Mouse (Mus musculus) CH12.LX (cell line): ENCODE measurements around the gene Brd4. TPM values are rescaled to one million over a fixed set of nuclear protein-coding genes. Genes with fewer than 3 reads are reported as not detected.
A peak's percentile ranks its signal among the peaks of the same experiment; 100 is the strongest.

Experiments
- DNase-seq: peaks from one replicate; pipeline ENCODE4 v3.0.0-alpha.2; 2013; ENCODE audit errors: extremely low read depth
- H3K27ac ChIP-seq: 2 replicates; pipeline ENCODE4 v1.5.1; 2012; ENCODE audit warnings: low read depth, mild to moderate bottlenecking, control low read depth, moderate library complexity; ENCODE audit not compliant: insufficient read depth
- H3K27me3 ChIP-seq: replicated peaks from 2 replicates; pipeline ENCODE3; 2012; ENCODE audit warnings: inconsistent platforms
- H3K36me3 ChIP-seq, 2 experiments: replicated peaks in 1 of 2; 2 replicates each; pipeline versions ENCODE3 to v1.6.1; 2012; ENCODE audit warnings: inconsistent platforms in 1 of 2, low read length in 1 of 2, mild to moderate bottlenecking in 1 of 2, mixed read lengths in 1 of 2, moderate library complexity in 1 of 2; ENCODE audit not compliant: control insufficient read depth in 1 of 2, insufficient read depth in 1 of 2
- H3K4me1 ChIP-seq, 2 experiments: 2 replicates each; pipeline ENCODE4 v1.6.1; 2012; ENCODE audit warnings: inconsistent platforms in 1 of 2, moderate library complexity in 1 of 2; ENCODE audit not compliant: insufficient read depth in 2 of 2, control insufficient read depth in 1 of 2
- H3K4me2 ChIP-seq: 2 replicates; pipeline ENCODE4 v1.6.1; 2012; ENCODE audit warnings: low read depth, mild to moderate bottlenecking, control low read depth; ENCODE audit not compliant: poor library complexity, insufficient read depth, severe bottlenecking
- H3K4me3 ChIP-seq, 3 experiments: fragments of 150-350 bp in 1 of 3; sonication (generic) in 1 of 3; replicated peaks in 1 of 3; 2 replicates each; pipeline versions ENCODE3 to v1.5.1; 2011 to 2012; ENCODE audit warnings: low read depth in 2 of 3, low read length in 2 of 3, mild to moderate bottlenecking in 2 of 3, moderate library complexity in 2 of 3, control low read depth in 1 of 3, improper control_type of control experiment in 1 of 3, inconsistent platforms in 1 of 3, mixed read lengths in 1 of 3; ENCODE audit not compliant: poor library complexity in 1 of 3
- H3K79me2 ChIP-seq: replicated peaks from 2 replicates; pipeline ENCODE4 v1.6.1; 2012; ENCODE audit warnings: mild to moderate bottlenecking, moderate library complexity; ENCODE audit not compliant: control insufficient read depth, poor library complexity, insufficient read depth, severe bottlenecking; ENCODE audit errors: extremely low read depth
- H3K9ac ChIP-seq: 2 replicates; pipeline ENCODE4 v1.6.1; 2012; ENCODE audit warnings: low read depth, mild to moderate bottlenecking, control low read depth, moderate library complexity; ENCODE audit not compliant: insufficient read depth
- H3K9me3 ChIP-seq: replicated peaks from 2 replicates; pipeline ENCODE3; 2012; ENCODE audit warnings: low read length, inconsistent platforms, mixed read lengths
- BHLHE40 ChIP-seq: IDR thresholded peaks from 2 replicates; pipeline ENCODE4 v1.6.1; 2011; ENCODE audit warnings: mild to moderate bottlenecking, low read depth, low read length, improper control_type of control experiment
- CHD1 ChIP-seq: IDR thresholded peaks from 2 replicates; pipeline ENCODE4 v1.6.1; 2012; ENCODE audit warnings: low read depth, low read length, improper control_type of control experiment, inconsistent platforms
- CHD2 ChIP-seq: IDR thresholded peaks from 2 replicates; pipeline ENCODE4 v1.6.1; 2011; ENCODE audit warnings: low read length, improper control_type of control experiment
- CTCF ChIP-seq, 2 experiments: IDR thresholded peaks in 1 of 2; conservative IDR thresholded peaks in 1 of 2; 2 replicates each; pipeline ENCODE4 v1.5.1; 2011 to 2012; ENCODE audit warnings: low read depth in 2 of 2, low read length in 2 of 2, improper control_type of control experiment in 1 of 2, inconsistent platforms in 1 of 2, mild to moderate bottlenecking in 1 of 2, moderate library complexity in 1 of 2
- E2F4 ChIP-seq: IDR thresholded peaks from 2 replicates; pipeline ENCODE4 v1.6.1; 2011; ENCODE audit warnings: low read depth, low read length, improper control_type of control experiment; ENCODE audit not compliant: insufficient replicate concordance
- ELF1 ChIP-seq: IDR thresholded peaks from 2 replicates; pipeline ENCODE4 v1.6.1; 2014; ENCODE audit warnings: low read depth, mild to moderate bottlenecking, inconsistent platforms, low read length, improper control_type of control experiment
- EP300 ChIP-seq: IDR thresholded peaks from 2 replicates; pipeline ENCODE4 v1.6.1; 2011; ENCODE audit warnings: low read length, improper control_type of control experiment
- ETS1 ChIP-seq: conservative IDR thresholded peaks from 2 replicates; pipeline ENCODE4 v1.6.1; 2012; ENCODE audit warnings: low read depth, mild to moderate bottlenecking, inconsistent platforms, low read length, improper control_type of control experiment, moderate library complexity
- GABPA ChIP-seq: IDR thresholded peaks from 2 replicates; pipeline ENCODE4 v1.6.1; 2012; ENCODE audit warnings: low read depth, low read length, improper control_type of control experiment, inconsistent platforms; ENCODE audit not compliant: insufficient replicate concordance
- HCFC1 ChIP-seq: IDR thresholded peaks from 2 replicates; pipeline ENCODE4 v1.6.1; 2012; ENCODE audit warnings: low read depth, mild to moderate bottlenecking, inconsistent platforms, low read length, improper control_type of control experiment
- IRF4 ChIP-seq: IDR thresholded peaks from 2 replicates; pipeline ENCODE4 v1.6.1; 2014; ENCODE audit warnings: low read depth, mild to moderate bottlenecking, inconsistent platforms, low read length, improper control_type of control experiment
- JUN ChIP-seq: IDR thresholded peaks from 2 replicates; pipeline ENCODE4 v1.6.1; 2011; ENCODE audit warnings: low read depth, mild to moderate bottlenecking, low read length, improper control_type of control experiment, moderate library complexity; ENCODE audit not compliant: insufficient read depth
- JUND ChIP-seq: conservative IDR thresholded peaks from 2 replicates; pipeline ENCODE4 v1.6.1; 2011; ENCODE audit warnings: low read depth, low read length, improper control_type of control experiment
- KAT2A ChIP-seq: IDR thresholded peaks from 2 replicates; pipeline ENCODE4 v1.6.1; 2012; ENCODE audit warnings: low read length, improper control_type of control experiment, inconsistent platforms; ENCODE audit not compliant: insufficient replicate concordance
- MAFK ChIP-seq: IDR thresholded peaks from 2 replicates; pipeline ENCODE4 v1.6.1; 2011; ENCODE audit warnings: low read length, improper control_type of control experiment; ENCODE audit not compliant: insufficient replicate concordance
- MAX ChIP-seq: IDR thresholded peaks from 2 replicates; pipeline ENCODE4 v1.6.1; 2011; ENCODE audit warnings: low read length, improper control_type of control experiment
- MAZ ChIP-seq: IDR thresholded peaks from 2 replicates; pipeline ENCODE4 v1.6.1; 2012; ENCODE audit warnings: low read depth, mild to moderate bottlenecking, inconsistent platforms, low read length, improper control_type of control experiment, moderate library complexity
- MEF2A ChIP-seq: IDR thresholded peaks from 2 replicates; pipeline ENCODE4 v1.6.1; 2014; ENCODE audit warnings: low read depth, mild to moderate bottlenecking, inconsistent platforms, low read length, improper control_type of control experiment, borderline replicate concordance
- MXI1 ChIP-seq: IDR thresholded peaks from 2 replicates; pipeline ENCODE4 v1.6.1; 2011; ENCODE audit warnings: mild to moderate bottlenecking, low read depth, low read length, improper control_type of control experiment
- MYC ChIP-seq: IDR thresholded peaks from 2 replicates; pipeline ENCODE4 v1.6.1; 2011; ENCODE audit warnings: low read depth, mild to moderate bottlenecking, improper control_type of control experiment, low read length
- NELFE ChIP-seq: IDR thresholded peaks from 2 replicates; pipeline ENCODE4 v1.6.1; 2011; ENCODE audit warnings: low read depth, low read length, improper control_type of control experiment
- NRF1 ChIP-seq: IDR thresholded peaks from 2 replicates; pipeline ENCODE4 v1.6.1; 2014; ENCODE audit warnings: low read depth, mild to moderate bottlenecking, inconsistent platforms, low read length, improper control_type of control experiment, moderate library complexity
- PAX5 ChIP-seq: IDR thresholded peaks from 2 replicates; pipeline ENCODE4 v1.6.1; 2012; ENCODE audit warnings: low read length, inconsistent platforms, mixed read lengths
- POLR2A ChIP-seq: IDR thresholded peaks from 2 replicates; pipeline ENCODE4 v1.6.1; 2011; ENCODE audit warnings: low read depth, mild to moderate bottlenecking, improper control_type of control experiment, low read length
- POLR2AphosphoS2 ChIP-seq: IDR thresholded peaks from 2 replicates; pipeline ENCODE4 v1.6.1; 2011; ENCODE audit warnings: low read depth, low read length, improper control_type of control experiment
- RAD21 ChIP-seq: IDR thresholded peaks from 2 replicates; pipeline ENCODE4 v1.6.1; 2011; ENCODE audit warnings: low read depth, mild to moderate bottlenecking, low read length, improper control_type of control experiment, moderate library complexity
- RCOR1 ChIP-seq: conservative IDR thresholded peaks from 2 replicates; pipeline ENCODE4 v1.6.1; 2012; ENCODE audit warnings: low read depth, mild to moderate bottlenecking, inconsistent platforms, low read length, improper control_type of control experiment
- SIN3A ChIP-seq: IDR thresholded peaks from 2 replicates; pipeline ENCODE4 v1.6.1; 2012; ENCODE audit warnings: low read length, improper control_type of control experiment, inconsistent platforms
- SMC3 ChIP-seq: IDR thresholded peaks from 2 replicates; pipeline ENCODE4 v1.6.1; 2011; ENCODE audit warnings: low read depth, low read length, improper control_type of control experiment
- TBP ChIP-seq: conservative IDR thresholded peaks from 2 replicates; pipeline ENCODE4 v1.6.1; 2011; ENCODE audit warnings: low read depth, low read length, improper control_type of control experiment
- TCF12 ChIP-seq: IDR thresholded peaks from 2 replicates; pipeline ENCODE4 v1.6.1; 2014; ENCODE audit warnings: low read depth, mild to moderate bottlenecking, inconsistent platforms, low read length, improper control_type of control experiment
- UBTF ChIP-seq: IDR thresholded peaks from 2 replicates; pipeline ENCODE4 v1.6.1; 2012; ENCODE audit warnings: low read depth, mild to moderate bottlenecking, inconsistent platforms, low read length, improper control_type of control experiment, moderate library complexity
- USF1 ChIP-seq: IDR thresholded peaks from 2 replicates; pipeline ENCODE4 v1.6.1; 2014; ENCODE audit warnings: low read depth, mild to moderate bottlenecking, inconsistent platforms, low read length, improper control_type of control experiment
- USF2 ChIP-seq: conservative IDR thresholded peaks from 2 replicates; pipeline ENCODE4 v1.6.1; 2011; ENCODE audit warnings: low read depth, low read length, improper control_type of control experiment
- ZC3H11A ChIP-seq: IDR thresholded peaks from 2 replicates; pipeline ENCODE4 v1.6.1; 2012; ENCODE audit warnings: low read depth, mild to moderate bottlenecking, inconsistent platforms, low read length, improper control_type of control experiment
- ZKSCAN1 ChIP-seq: IDR thresholded peaks from 2 replicates; pipeline ENCODE4 v1.6.1; 2012; ENCODE audit warnings: low read depth, inconsistent platforms, low read length, improper control_type of control experiment, borderline replicate concordance
- ZMIZ1 ChIP-seq: IDR thresholded peaks from 2 replicates; pipeline ENCODE4 v1.6.1; 2012; ENCODE audit warnings: low read depth, mild to moderate bottlenecking, inconsistent platforms, low read length, improper control_type of control experiment
- ZNF384 ChIP-seq: IDR thresholded peaks from 2 replicates; pipeline ENCODE4 v1.6.1; 2012; ENCODE audit warnings: low read depth, low read length, improper control_type of control experiment, inconsistent platforms
- dilution Hi-C: fragments of 300-500 bp; cut with MboI; formaldehyde crosslinking; loops from 2 replicates; pipeline ENCODE4 v1.14.3; 2020; ENCODE audit warnings: low sequenced_read_pairs; ENCODE audit not compliant: extremely low pct_unique_long_range_greater_than_20kb, extremely low pct_ligation_motif_present
- in situ Hi-C: fragments of 300-500 bp; cut with MboI; formaldehyde crosslinking; loops from 3 replicates; pipeline ENCODE4 v1.14.3; 2019; ENCODE audit warnings: low sequenced_read_pairs, low pct_ligation_motif_present, low pct_unique_long_range_greater_than_20kb, mixed read lengths
- polyA plus RNA-seq: library from polyadenylated mRNA; unstranded; fragments of >175 nt; gene quantifications from 2 replicates; pipeline ENCODE4 v1.2.1, GENCODE M21; 2012; ENCODE audit warnings: low read depth; ENCODE audit not compliant: insufficient read length
- total RNA-seq, 2 experiments: library from RNA; depleted of rRNA; stranded (reverse); fragments of 300-350 nt in 1 of 2; fragments of >200 nt in 1 of 2; gene quantifications; 2 replicates each; pipeline ENCODE4 v1.2.3; 2012 to 2014

Brd4 gene
- total and polyA plus RNA-seq, 3 experiments: 6.3 to 68.5 (median 19.1) TPM

DNA sequence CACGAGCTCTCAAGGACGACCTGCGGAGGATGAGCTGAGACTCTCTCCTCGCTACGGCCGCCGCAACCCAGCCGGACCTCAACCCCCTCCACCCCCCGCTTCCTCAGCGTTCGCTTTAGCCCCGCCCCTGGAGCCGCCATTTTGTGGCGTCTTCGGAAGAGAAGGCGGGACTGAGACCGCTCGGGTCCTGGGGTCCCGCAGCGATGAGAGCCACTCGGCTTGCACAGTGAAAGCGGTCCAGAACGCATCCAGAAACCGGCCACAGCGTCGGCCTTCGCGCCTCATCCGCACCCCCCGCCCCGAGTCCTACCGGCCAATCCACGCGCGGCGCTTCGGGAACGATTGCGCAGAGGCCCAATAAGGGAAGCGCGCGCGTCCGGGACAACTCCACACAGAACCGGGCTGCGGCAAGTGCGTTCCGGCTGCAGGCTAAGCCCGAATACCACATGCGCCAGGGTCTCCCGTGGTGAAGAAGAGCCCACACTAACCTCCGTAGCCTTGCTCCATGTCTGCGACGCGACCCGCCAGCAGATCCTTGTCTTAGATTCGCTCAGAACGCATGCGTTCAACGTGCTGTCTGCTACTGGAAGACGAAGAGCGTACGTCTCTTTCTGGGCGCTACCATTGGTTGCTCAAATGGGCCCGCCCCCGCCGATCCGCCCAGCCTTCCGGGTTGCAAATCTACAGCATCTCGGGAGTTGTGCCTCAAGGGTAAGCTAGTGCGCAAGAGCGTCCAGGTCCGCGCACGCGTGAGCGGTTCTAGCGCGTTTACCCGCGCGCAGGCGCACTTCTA, 36.3 kb upstream of the Brd4 start, which contains the start of gene Akap8:
TSS of gene Akap8 (minus strand) at position 642 of the 793 bp plus-strand sequence.
- dilution Hi-C loops: no loop called here
- TF ChIP-seq SMC3 (no peak), CHD2 (peak; percentile 40), TBP (peak; percentile 76), CTCF (conservative IDR thresholded peaks at IDR 0.05 in 1 of 2, IDR thresholded peaks at IDR 0.05 in 1 of 2; ENCODE audit: low read depth in 2 of 2, low read length in 2 of 2) (no peak), NRF1 (peak; percentile 92), USF1 (no peak), CHD1 (no peak), ZKSCAN1 (no peak), PAX5 (no peak), MAFK (no peak), MXI1 (peak; percentile 63), E2F4 (no peak), KAT2A (0 out of 2 replicates have a peak, but pooled peaks have one; percentile 4), ZMIZ1 (peak; percentile 88), ELF1 (peak; percentile 98), USF2 (no peak), MYC (peak; percentile 95), IRF4 (peak; percentile 26), POLR2A (peak; percentile 91), JUN (no peak), MAZ (peak; percentile 80), RCOR1 (no peak), HCFC1 (peak; percentile 75), SIN3A (peak; percentile 66), ETS1 (no peak), TCF12 (peak; percentile 51), NELFE (peak; percentile 95), JUND (no peak), GABPA (no peak), MEF2A (no peak), BHLHE40 (peak; percentile 64; the same call in 1 of the 2 replicates), ZC3H11A (no peak), POLR2AphosphoS2 (peak; percentile 96), RAD21 (no peak), MAX (peak; percentile 85), UBTF (0 out of 2 replicates have a peak, but pooled peaks have one; percentile 72), ZNF384 (no peak), EP300 (no peak)
- Histone ChIP-seq H3K36me3 (peaks cover 26 to 50% of the 10 kb centered on the region in 2 experiments), H3K79me2 (peaks cover 42% of the 10 kb centered on the region), H3K4me2 (peak within 1 kb of the TSS; percentile 93), H3K27ac (peak within 1 kb of the TSS; percentile 84), H3K4me3 (peak within 1 kb of the TSS; percentile 79 to 82 (median 79)), H3K9me3 (no peaks in the 10 kb centered on the region), H3K27me3 (no peaks in the 10 kb centered on the region), H3K9ac (peak within 1 kb of the TSS; percentile 93), H3K4me1 (peaks cover 5 to 22% of the 10 kb centered on the region in 2 experiments; a peak in 3 of 4 replicates)
- DNase-seq: peak; percentile 98
- in situ Hi-C loops: no loop called here
